In the genomic region with DNA sequence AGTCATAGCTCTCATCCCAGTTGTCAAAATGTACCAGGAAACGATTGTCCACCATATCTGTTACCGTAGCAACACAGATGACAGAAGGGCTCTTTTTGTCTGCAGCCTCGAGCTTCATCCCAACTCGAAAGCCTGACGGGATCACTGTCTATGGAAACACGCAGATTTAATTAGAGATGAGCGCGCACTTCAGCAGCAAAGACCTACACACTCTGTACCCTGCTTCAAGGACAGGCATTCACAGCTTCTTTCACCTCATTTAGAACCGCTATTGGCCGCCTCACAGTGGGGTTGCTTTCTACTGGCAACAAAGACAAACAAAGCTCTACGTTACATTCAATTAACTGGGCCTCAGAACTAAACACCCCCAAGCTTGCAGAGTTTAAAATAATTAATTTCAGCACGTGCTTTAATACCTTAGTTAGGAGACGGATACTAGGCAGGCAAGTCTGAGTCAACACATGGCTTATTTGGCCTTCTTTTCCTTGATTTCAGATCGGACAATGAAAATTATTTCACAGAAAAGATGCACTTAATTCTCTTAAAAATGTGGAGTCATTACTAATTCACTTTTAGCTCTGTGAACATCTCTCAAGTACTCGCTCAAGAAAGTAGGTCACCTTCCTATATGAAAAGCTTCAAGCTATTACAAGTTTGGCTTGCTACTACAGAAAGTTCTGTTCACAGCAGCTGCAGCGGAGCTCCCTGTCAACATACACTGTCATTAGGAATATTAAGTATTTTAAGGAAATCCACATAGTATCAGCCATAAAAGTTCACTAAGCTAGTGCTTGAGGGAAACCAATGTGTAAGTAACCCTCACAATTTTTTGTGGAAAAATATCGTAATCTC, we compare ENCODE assay signal across 16 mouse cellular contexts. TPM values are rescaled to one million over a fixed set of nuclear protein-coding genes. Genes with fewer than 3 reads are reported as not detected.
DNase-seq lines count a peak whose midpoint lies in the region; ATAC-seq and TF ChIP-seq lines count a peak whose summit lies in the region.
"Had no signal": no experiment of that assay in that cellular context is flagged by ENCODE, and none has a peak within 500 bp of the region (broad histone marks: within the 10 kb centered on the region; RNA-seq: fewer than 3 reads in every experiment).

No protein-coding gene starts in this region.

- H3K36me3 ChIP-seq in forebrain, embryonic 11.5 days (ENCODE audit: control insufficient read depth, insufficient read depth, low read length), result no peaks in the 10 kb centered on the region
- peaks cover 2% of the 10 kb centered on the region; the same call in 1 of the 2 replicates for H3K36me3 ChIP-seq in hindbrain, embryonic 16.5 days (ENCODE audit: control insufficient read depth, insufficient read depth, low read length)
- H3K36me3 ChIP-seq in neural tube, embryonic 14.5 days (ENCODE audit: control insufficient read depth, insufficient read depth, low read length), result no peaks in the 10 kb centered on the region

- peak; percentile 8 to 11 for DNase-seq in left cerebral cortex, postnatal 25 days (ENCODE audit: low spot score in 2 of 2)
- no peak for DNase-seq in left cerebral cortex, postnatal 10 days (ENCODE audit: extremely low spot score in 1 of 2, low spot score in 2 of 2)
- peak; percentile 75 for DNase-seq in forebrain, embryonic 11.5 days (ENCODE audit: low spot score)
- no peak for DNase-seq in lung, adult 2 months
- no peak for DNase-seq in adrenal gland, postnatal 10 days
- no peak for DNase-seq in spleen, adult 12 weeks (ENCODE audit: low spot score)
- DNase-seq: adrenal gland, postnatal 25 days; B cell, adult 2 months; cerebellum, postnatal 36 days; layer of hippocampus, adult 9-11 months; lung, postnatal 36 days; thymus, postnatal 36 days had no signal

- no peak overlapping the region for H3K4me2 ChIP-seq in forebrain, embryonic 11.5 days (ENCODE audit: low read depth, low read length, severe bottlenecking)
- H3K4me2 ChIP-seq in hindbrain, embryonic 16.5 days (ENCODE audit: low read length), result no peak overlapping the region
- H3K4me2 ChIP-seq in neural tube, embryonic 14.5 days (ENCODE audit: low read depth, low read length), result no peak overlapping the region
- H3K4me2 ChIP-seq: kidney, embryonic 15.5 days; limb, embryonic 15.5 days had no signal

- peak; percentile 93 for ATAC-seq in forebrain, embryonic 11.5 days (replicated peaks; ENCODE audit: low FRiP score)
- ATAC-seq in hindbrain, embryonic 16.5 days, result peak; percentile 84
- ATAC-seq in neural tube, embryonic 14.5 days (ENCODE audit: low read depth), result peak; percentile 74; the same call in 1 of the 2 replicates

- H3K27me3 ChIP-seq in forebrain, embryonic 11.5 days (ENCODE audit: control insufficient read depth, insufficient read depth, low read length), result peaks cover 4% of the 10 kb centered on the region; the same call in 1 of the 2 replicates
- no peaks in the 10 kb centered on the region for H3K27me3 ChIP-seq in hindbrain, embryonic 16.5 days (replicated peaks; ENCODE audit: control insufficient read depth, insufficient read depth, low read length)
- H3K27me3 ChIP-seq in neural tube, embryonic 14.5 days (ENCODE audit: control insufficient read depth, insufficient read depth, low read length), result no peaks in the 10 kb centered on the region
- H3K27me3 ChIP-seq: kidney, embryonic 15.5 days; limb, embryonic 15.5 days had no signal

- intact Hi-C loops in left cerebral cortex, postnatal 25 days (cut with DNase I), result no loop called here
- intact Hi-C loops in left cerebral cortex, postnatal 10 days (cut with DNase I), result no loop called here

- no peak for TF ChIP-seq CTCF in lung, adult 2 months (IDR thresholded peaks at IDR 0.05; ENCODE audit: insufficient read depth, low read length)

- TF ChIP-seq POLR2A in lung, adult 2 months (IDR thresholded peaks at IDR 0.05; ENCODE audit: borderline replicate concordance, extremely low read depth, low read depth, low read length), result no peak

- H3K9ac ChIP-seq in forebrain, embryonic 11.5 days (ENCODE audit: low read length), result no peak overlapping the region
- H3K9ac ChIP-seq in hindbrain, embryonic 16.5 days (ENCODE audit: low read depth, low read length), result no peak overlapping the region
- H3K9ac ChIP-seq in neural tube, embryonic 14.5 days (replicated peaks; ENCODE audit: low read depth, low read length), result no peak overlapping the region
- H3K9ac ChIP-seq: kidney, embryonic 15.5 days; limb, embryonic 15.5 days had no signal

- H3K4me1 ChIP-seq in forebrain, embryonic 11.5 days (replicated peaks; ENCODE audit: control insufficient read depth, insufficient read depth, low read length), result 0 out of 2 replicates have a peak, but pooled peaks cover 4% of the 10 kb centered on the region
- H3K4me1 ChIP-seq in hindbrain, embryonic 16.5 days (ENCODE audit: control insufficient read depth, insufficient read depth, low read depth, low read length), result no peaks in the 10 kb centered on the region
- H3K4me1 ChIP-seq in neural tube, embryonic 14.5 days (ENCODE audit: control insufficient read depth, insufficient read depth, low read length), result 0 out of 2 replicates have a peak, but pooled peaks cover 3% of the 10 kb centered on the region
- H3K4me1 ChIP-seq in lung, adult 2 months (ENCODE audit: control insufficient read depth, insufficient read depth, low read length), result no peaks in the 10 kb centered on the region
- H3K4me1 ChIP-seq: kidney, embryonic 15.5 days; limb, embryonic 15.5 days had no signal

- 19% methylated on average over 17 of the region's 17 CpGs for WGBS in forebrain, embryonic 11.5 days
- WGBS in hindbrain, embryonic 16.5 days, result 22% methylated on average over 17 of the region's 17 CpGs
- WGBS in neural tube, embryonic 14.5 days, result 29% methylated on average over 17 of the region's 17 CpGs
- WGBS in lung, adult 2 months, result 86% methylated on average over 17 of the region's 17 CpGs

- no peak overlapping the region for H3K4me3 ChIP-seq in forebrain, embryonic 11.5 days (ENCODE audit: low read depth, low read length)
- H3K4me3 ChIP-seq in hindbrain, embryonic 16.5 days (ENCODE audit: low read length), result no peak overlapping the region
- H3K4me3 ChIP-seq in neural tube, embryonic 14.5 days (ENCODE audit: low read depth, low read length), result no peak overlapping the region
- no peak overlapping the region for H3K4me3 ChIP-seq in lung, adult 2 months (replicated peaks; ENCODE audit: extremely low read depth, low read depth, low read length)
- H3K4me3 ChIP-seq: kidney, embryonic 15.5 days; limb, embryonic 15.5 days had no signal

- H3K9me3 ChIP-seq in forebrain, embryonic 11.5 days (ENCODE audit: control insufficient read depth, low read length), result no peaks in the 10 kb centered on the region
- H3K9me3 ChIP-seq in hindbrain, embryonic 16.5 days (ENCODE audit: control insufficient read depth, low read length), result no peaks in the 10 kb centered on the region
- H3K9me3 ChIP-seq in neural tube, embryonic 14.5 days (ENCODE audit: control insufficient read depth, low read length), result no peaks in the 10 kb centered on the region
- H3K9me3 ChIP-seq: kidney, embryonic 15.5 days; limb, embryonic 15.5 days had no signal

- H3K27ac ChIP-seq in forebrain, embryonic 11.5 days (ENCODE audit: low read depth, low read length), result no peak overlapping the region
- H3K27ac ChIP-seq in hindbrain, embryonic 16.5 days (ENCODE audit: low read depth, low read length), result no peak overlapping the region
- H3K27ac ChIP-seq in neural tube, embryonic 14.5 days (ENCODE audit: low read depth, low read length), result no peak overlapping the region
- H3K27ac ChIP-seq: kidney, embryonic 15.5 days; limb, embryonic 15.5 days had no signal

RNA-seq across cellular contexts. Expression of a gene that starts 47.9 kb away (rescaled TPM):
- 10 to 100 TPM; 26.4 to 28.0 TPM for total RNA-seq in left cerebral cortex, postnatal 25 days (2021)
- 10 to 100 TPM; 33.5 to 39.4 TPM for total RNA-seq in left cerebral cortex, postnatal 10 days (2021)
- 21.5 and 23.2 TPM in 2 replicates for polyA plus RNA-seq in forebrain, embryonic 11.5 days (2014; fragmentation: Nextera tagmentation; extraction: Ambion mirVana)
- 24.5 and 25.6 TPM in 2 replicates for polyA plus RNA-seq in hindbrain, embryonic 16.5 days (2015; fragmentation: Nextera tagmentation; extraction: Ambion mirVana)
- 23.7 and 26.0 TPM in 2 replicates for polyA plus RNA-seq in neural tube, embryonic 14.5 days (2014; fragmentation: Nextera tagmentation; extraction: Ambion mirVana)
- polyA plus RNA-seq in lung, adult 2 months (2012; rRNA removed), result 4.6 and 4.9 TPM in 2 replicates
- 10 to 100 TPM; 13.8 to 17.5 TPM for total RNA-seq in adrenal gland, postnatal 10 days (2021)

Comparison
In these comparisons a context has a peak if more than half of its experiments do, and no peak if none do; other contexts are left out.
1. DNase-seq: peak in left cerebral cortex, postnatal 25 days (2 of 2) and forebrain, embryonic 11.5 days (single experiment); none in left cerebral cortex, postnatal 10 days (0 of 2), lung, adult 2 months (single experiment), adrenal gland, postnatal 10 days (single experiment) and spleen, adult 12 weeks (single experiment).
2. Peak in every context shown above with its lines, with median percentiles within 50 percentile points of each other: ATAC-seq.